Comparison of ENCODE assay signal across 24 mouse cellular contexts in genomic region chr12:8338918-8339317, GRCm38 (mm10). TPM values are rescaled to one million over a fixed set of nuclear protein-coding genes. Genes with fewer than 3 reads are reported as not detected.
DNase-seq lines count a peak whose midpoint lies in the region; ATAC-seq and TF ChIP-seq lines count a peak whose summit lies in the region.
"Had no signal": no experiment of that assay in that cellular context is flagged by ENCODE, and none has a peak within 500 bp of the region (broad histone marks: within the 10 kb centered on the region; RNA-seq: fewer than 3 reads in every experiment).

No protein-coding gene starts in this region.

- WGBS in hindbrain, embryonic 12.5 days = 58% methylated on average over 8 of the region's 8 CpGs

- H3K4me2 ChIP-seq in hindbrain, embryonic 12.5 days (replicated peaks) = no peak overlapping the region
- H3K4me2 ChIP-seq: embryonic facial prominence, embryonic 12.5 days; hindbrain, embryonic 15.5 days; limb, embryonic 15.5 days had no signal

- TF ChIP-seq CTCF in gastrocnemius, adult 2 months (IDR thresholded peaks at IDR 0.05) = no peak
- TF ChIP-seq CTCF in layer of hippocampus, adult 2 months (conservative IDR thresholded peaks at IDR 0.05) = no peak
- no peak for TF ChIP-seq CTCF in E14TG2a.4 (conservative IDR thresholded peaks at IDR 0.05; ENCODE audit: low read length)

- H3K4me1 ChIP-seq in E14TG2a.4 (replicated peaks; ENCODE audit: low read depth, low read length) = peaks cover 54% of the 10 kb centered on the region
- H3K4me1 ChIP-seq in hindbrain, embryonic 12.5 days = peaks cover 21% of the 10 kb centered on the region

- no peak for DNase-seq in gastrocnemius, adult 2 months
- no peak for DNase-seq in gastrocnemius, postnatal 4 days (ENCODE audit: low spot score in 2 of 2)
- no peak for DNase-seq in layer of hippocampus, adult 2 months (ENCODE audit: low spot score in 2 of 2)
- no peak for DNase-seq in layer of hippocampus, adult 18-20 months (ENCODE audit: low spot score in 2 of 2)
- DNase-seq in kidney, adult 18-20 months = no peak
- DNase-seq: adrenal gland, postnatal 14 days; B cell, adult 2 months; cerebellum, adult 18-20 months; cerebellum, postnatal 36 days; kidney, adult 2 months; kidney, postnatal 25 days; lung, postnatal 10 days; thymus, postnatal 14 days had no signal

- no peaks in the 10 kb centered on the region for H3K27me3 ChIP-seq in E14TG2a.4 (ENCODE audit: insufficient read depth, low read length)
- no peaks in the 10 kb centered on the region for H3K27me3 ChIP-seq in hindbrain, embryonic 12.5 days
- H3K27me3 ChIP-seq: embryonic facial prominence, embryonic 12.5 days; hindbrain, embryonic 15.5 days; limb, embryonic 15.5 days had no signal

- peak overlapping the region; percentile 59 for H3K27ac ChIP-seq in gastrocnemius, adult 2 months
- peak overlapping the region; percentile 63 for H3K27ac ChIP-seq in layer of hippocampus, adult 2 months
- peak overlapping the region; percentile 49; the same call in 1 of the 2 replicates for H3K27ac ChIP-seq in hindbrain, embryonic 12.5 days
- H3K27ac ChIP-seq: embryonic facial prominence, embryonic 12.5 days; limb, embryonic 15.5 days; stomach, postnatal 0 days had no signal

- H3K9me3 ChIP-seq in E14TG2a.4 (ENCODE audit: low read length) = no peaks in the 10 kb centered on the region
- no peaks in the 10 kb centered on the region for H3K9me3 ChIP-seq in hindbrain, embryonic 12.5 days (replicated peaks)
- H3K9me3 ChIP-seq: embryonic facial prominence, embryonic 12.5 days; hindbrain, embryonic 15.5 days; limb, embryonic 15.5 days had no signal

- H3K9ac ChIP-seq in hindbrain, embryonic 12.5 days = 0 out of 2 replicates have a peak overlapping the region, but pooled peaks have one; percentile 37
- H3K9ac ChIP-seq: embryonic facial prominence, embryonic 12.5 days; hindbrain, embryonic 15.5 days; limb, embryonic 15.5 days had no signal

- peaks cover 82% of the 10 kb centered on the region for H3K36me3 ChIP-seq in E14TG2a.4 (ENCODE audit: insufficient read depth, low read length)
- H3K36me3 ChIP-seq in hindbrain, embryonic 12.5 days = peaks cover 18% of the 10 kb centered on the region

- intact Hi-C loops in gastrocnemius, adult 2 months (cut with DNase I) = no loop called here

- 0 out of 2 replicates have a peak, but pooled peaks have one; percentile 39 for ATAC-seq in hindbrain, embryonic 12.5 days (ENCODE audit: low FRiP score)
- ATAC-seq in megakaryocyte-erythroid progenitor cell, adult 5-6 weeks (replicated peaks; ENCODE audit: low FRiP score, low TSS enrichment, poor library complexity, severe bottlenecking) = no peak

- H3K4me3 ChIP-seq in gastrocnemius, adult 2 months = no peak overlapping the region
- no peak overlapping the region for H3K4me3 ChIP-seq in layer of hippocampus, adult 2 months
- peak overlapping the region; percentile 21 for H3K4me3 ChIP-seq in E14TG2a.4 (replicated peaks; ENCODE audit: low read length)
- no peak overlapping the region for H3K4me3 ChIP-seq in hindbrain, embryonic 12.5 days
- H3K4me3 ChIP-seq: embryonic facial prominence, embryonic 12.5 days; hindbrain, embryonic 15.5 days; limb, embryonic 15.5 days had no signal

RNA-seq across cellular contexts. Expression of gene Hs1bp3, which starts 25.7 kb away (rescaled TPM):
- 1 to 10 TPM; 6.1 to 7.7 TPM for total RNA-seq in gastrocnemius, adult 2 months (2021)
- 10 to 100 TPM; 10.2 to 10.4 TPM for total RNA-seq in gastrocnemius, postnatal 4 days (2021)
- total RNA-seq in layer of hippocampus, adult 2 months (2021) = 10 to 100 TPM; 12.2 to 15.1 TPM
- 10 to 100 TPM; 18.2 to 18.3 TPM for total RNA-seq in layer of hippocampus, adult 18-20 months (2021)
- polyA plus RNA-seq in hindbrain, embryonic 12.5 days (2016; fragmentation: Nextera tagmentation; extraction: Ambion mirVana) = 13.2 and 14.6 TPM in 2 replicates
- total RNA-seq in megakaryocyte-erythroid progenitor cell, adult 5-6 weeks (2014; fragmentation: Nextera tagmentation) = 3.0 and 3.8 TPM in 2 replicates
- total RNA-seq in megakaryocyte-erythroid progenitor cell, adult 5-6 weeks (2017) = 2.3 and 2.9 TPM in 2 replicates

RNA-seq across cellular contexts. Expression of gene Gdf7, which starts 37.2 kb away (rescaled TPM):
- total RNA-seq in gastrocnemius, adult 2 months (2021) = not detected
- not detected for total RNA-seq in gastrocnemius, postnatal 4 days (2021)
- total RNA-seq in layer of hippocampus, adult 2 months (2021) = not detected
- under 1 TPM; 0.30 to 0.59 TPM for total RNA-seq in layer of hippocampus, adult 18-20 months (2021)
- 1.9 and 2.3 TPM in 2 replicates for polyA plus RNA-seq in hindbrain, embryonic 12.5 days (2016; fragmentation: Nextera tagmentation; extraction: Ambion mirVana)
- not detected in 2 replicates for total RNA-seq in megakaryocyte-erythroid progenitor cell, adult 5-6 weeks (2014; fragmentation: Nextera tagmentation)
- total RNA-seq in megakaryocyte-erythroid progenitor cell, adult 5-6 weeks (2017) = not detected in 2 replicates
- total RNA-seq: adrenal gland, postnatal 14 days; granulocyte monocyte progenitor cell, adult 5-6 weeks; layer of hippocampus, postnatal 10 days; megakaryocyte, adult 5-6 weeks had no signal
- polyA plus RNA-seq: liver, embryonic 16.5 days; stomach, postnatal 0 days had no signal
